Mouse (Mus musculus) limb, embryonic 15.5 days (tissue): Measurements from ENCODE around the gene Mamstr. TPM values are rescaled to one million over a fixed set of nuclear protein-coding genes. Genes with fewer than 3 reads are reported as not detected.

Experiments
- ATAC-seq: fragments of 200-750 bp; cut with Nextera tagmentation; 2 replicates; pipeline ENCODE4 v1.8.0; 2017; ENCODE audit warnings: low read depth, moderate TSS enrichment; ENCODE audit not compliant: insufficient number of reproducible peaks, low FRiP score, low TSS enrichment
- H3K27ac ChIP-seq: fragments of 300-500 bp; sonication (generic); 2 replicates; pipeline ENCODE4 v1.5.1; 2015; ENCODE audit warnings: moderate library complexity, mild to moderate bottlenecking, inconsistent platforms
- H3K27me3 ChIP-seq: fragments of 300-500 bp; sonication (generic); 2 replicates; pipeline ENCODE4 v1.6.1; 2015; ENCODE audit warnings: inconsistent platforms
- H3K36me3 ChIP-seq: fragments of 300-500 bp; sonication (generic); 2 replicates; pipeline ENCODE4 v1.6.1; 2015; ENCODE audit warnings: inconsistent platforms
- H3K4me1 ChIP-seq: fragments of 300-500 bp; sonication (generic); 2 replicates; pipeline ENCODE4 v1.6.1; 2015; ENCODE audit warnings: inconsistent platforms
- H3K4me2 ChIP-seq: fragments of 300-500 bp; sonication (generic); 2 replicates; pipeline ENCODE4 v1.6.1; 2015; ENCODE audit warnings: mild to moderate bottlenecking, inconsistent platforms
- H3K4me3 ChIP-seq: fragments of 300-500 bp; sonication (generic); 2 replicates; pipeline ENCODE4 v1.5.1; 2015; ENCODE audit warnings: mild to moderate bottlenecking, inconsistent platforms
- H3K9ac ChIP-seq: fragments of 300-500 bp; sonication (generic); 2 replicates; pipeline ENCODE4 v1.6.1; 2015; ENCODE audit warnings: inconsistent platforms
- H3K9me3 ChIP-seq: fragments of 300-500 bp; sonication (generic); 2 replicates; pipeline ENCODE4 v1.6.1; 2016; ENCODE audit warnings: inconsistent platforms
- WGBS: fragments of 180-500 bp; shearing (Covaris S2); methylation state at CpG from one replicate; pipeline ENCODE4 v1.1.7; 2015; 5-methylcytosine and 5-hydroxymethylcytosine counted together
- polyA plus RNA-seq: library from polyadenylated mRNA; unstranded; fragments of >200 nt; fragmentation: Nextera tagmentation; extraction: Ambion mirVana; gene quantifications from 2 replicates; pipeline ENCODE4 v1.2.1, GENCODE M21; 2015

Mamstr gene
- 21.9 and 36.8 TPM in 2 replicates for polyA plus RNA-seq

DNA sequence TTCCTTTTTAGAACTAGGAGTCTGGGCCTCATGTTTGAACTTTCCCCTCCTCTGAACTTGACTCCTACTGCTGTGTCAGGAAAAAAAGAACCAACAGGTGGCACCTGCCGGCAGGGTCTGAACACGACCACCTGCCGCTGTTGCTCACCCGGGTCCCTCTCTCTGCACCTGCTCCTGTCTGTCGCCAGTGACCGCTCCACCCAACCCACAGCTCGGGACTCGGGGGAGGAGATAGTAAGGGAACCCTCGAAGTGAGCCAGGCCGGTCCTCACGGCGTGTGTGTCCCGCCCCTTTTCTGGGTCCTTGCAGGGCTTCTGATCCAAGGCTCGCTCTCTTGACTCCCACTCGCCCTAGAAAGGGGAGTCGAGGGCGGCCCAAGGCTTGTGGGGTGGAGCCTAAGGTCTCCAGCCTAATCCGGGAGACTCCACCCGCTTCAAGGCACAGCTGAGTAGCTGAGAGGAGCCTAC is at the start of gene Mamstr:
TSS of gene Mamstr (plus strand) at position 417 of the 467 bp plus-strand sequence.
- H3K4me2 ChIP-seq = 0 out of 2 replicates have a peak within 1 kb of the TSS, but pooled peaks have one; percentile 76

DNA sequence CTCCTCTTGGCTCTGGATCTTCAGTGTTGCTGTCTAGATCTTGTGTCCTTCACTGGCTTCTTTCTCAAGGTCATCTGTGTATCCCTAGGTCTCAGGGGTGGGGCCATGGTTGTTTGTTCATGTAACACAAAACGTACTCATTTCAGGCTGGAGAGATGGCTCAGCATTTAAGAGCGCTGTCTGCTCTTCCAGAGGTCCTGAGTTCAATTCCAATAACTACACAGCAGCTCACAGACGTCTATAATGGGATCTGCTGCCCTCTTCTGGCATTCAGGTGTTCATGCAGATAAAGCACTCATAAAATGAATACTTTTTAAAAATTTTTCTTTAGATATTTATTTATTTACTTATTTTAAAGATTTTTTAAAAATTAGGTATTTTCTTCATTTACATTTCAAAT is 48.9 kb upstream of the Mamstr start:
- Histone ChIP-seq H3K9me3 (no peaks in the 10 kb centered on the region), H3K4me2 (no peak overlapping the region), H3K9ac (no peak overlapping the region), H3K27me3 (no peaks in the 10 kb centered on the region), H3K36me3 (peaks cover 22% of the 10 kb centered on the region), H3K4me3 (no peak overlapping the region), H3K4me1 (peaks cover 8% of the 10 kb centered on the region; the same call in 1 of the 2 replicates), H3K27ac (no peak overlapping the region)
- ATAC-seq = no peak
- WGBS = 68% methylated on average over 3 of the region's 3 CpGs

More for the DNA sequence above, at the start of gene Mamstr:
- whole genome bisulfite sequencing = 31% methylated on average over 19 of the region's 19 CpGs
- no peak for ATAC-seq
- Histone ChIP-seq H3K27ac (peak within 1 kb of the TSS; percentile 91), H3K27me3 (no peaks in the 10 kb centered on the region), H3K36me3 (peaks cover 13% of the 10 kb centered on the region), H3K9me3 (no peaks in the 10 kb centered on the region), H3K4me3 (peak within 1 kb of the TSS; percentile 45), H3K4me1 (peaks cover 59% of the 10 kb centered on the region), H3K9ac (0 out of 2 replicates have a peak within 1 kb of the TSS, but pooled peaks have one; percentile 7)

- Histone ChIP-seq H3K4me3 (no peak overlapping the region), H3K27ac (no peak overlapping the region), H3K4me1 (peaks cover 8% of the 10 kb centered on the region; the same call in 1 of the 2 replicates), H3K36me3 (peaks cover 12% of the 10 kb centered on the region; the same call in 1 of the 2 replicates), H3K4me2 (no peak overlapping the region), H3K27me3 (no peaks in the 10 kb centered on the region), H3K9me3 (no peaks in the 10 kb centered on the region), H3K9ac (no peak overlapping the region)
- no peak for ATAC-seq
- WGBS = 72% methylated on average over 7 of the region's 7 CpGs
Observed at GRCm38 (mm10) chr7:45591880-45592279, 47.9 kb upstream of the Mamstr start.

GRCm38 (mm10) chr7:45593118-45593815 is 46.5 kb upstream of the Mamstr start:
- H3K4me2 ChIP-seq = no peak overlapping the region
- no peak overlapping the region for H3K27ac ChIP-seq
- ATAC-seq = no peak
- no peak overlapping the region for H3K9ac ChIP-seq
- 16% methylated on average over 10 of the region's 10 CpGs for WGBS
- no peak overlapping the region for H3K4me3 ChIP-seq
- H3K9me3 ChIP-seq = no peaks in the 10 kb centered on the region
- no peaks in the 10 kb centered on the region for H3K27me3 ChIP-seq
- no peaks in the 10 kb centered on the region for H3K36me3 ChIP-seq
- H3K4me1 ChIP-seq = peaks cover 8% of the 10 kb centered on the region; the same call in 1 of the 2 replicates

DNA sequence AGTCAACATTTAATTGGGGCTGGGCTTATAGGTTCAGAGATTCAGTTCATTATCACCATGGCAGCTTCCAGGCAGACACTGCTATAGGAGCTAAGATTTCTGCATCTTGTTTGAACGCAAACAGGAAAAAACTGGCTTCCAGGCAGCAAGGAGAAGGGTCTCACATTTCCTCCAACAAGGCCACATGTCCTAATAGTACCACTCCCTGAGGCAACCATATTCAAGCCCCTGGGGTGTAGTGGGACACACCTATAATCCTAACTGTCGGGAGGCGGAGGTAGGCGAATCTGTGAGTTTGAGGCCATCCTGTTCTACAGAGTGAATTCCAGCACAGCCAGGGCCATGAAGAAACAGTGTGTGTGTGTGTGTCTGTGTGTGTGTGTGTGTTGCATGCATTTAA is 44.6 kb upstream of the Mamstr start:
- Histone ChIP-seq H3K36me3 (no peaks in the 10 kb centered on the region), H3K9me3 (no peaks in the 10 kb centered on the region), H3K4me2 (no peak overlapping the region), H3K9ac (no peak overlapping the region), H3K4me3 (no peak overlapping the region), H3K27me3 (no peaks in the 10 kb centered on the region), H3K4me1 (no peaks in the 10 kb centered on the region), H3K27ac (no peak overlapping the region)
- ATAC-seq = no peak
- 68% methylated on average over 4 of the region's 4 CpGs for WGBS

DNA sequence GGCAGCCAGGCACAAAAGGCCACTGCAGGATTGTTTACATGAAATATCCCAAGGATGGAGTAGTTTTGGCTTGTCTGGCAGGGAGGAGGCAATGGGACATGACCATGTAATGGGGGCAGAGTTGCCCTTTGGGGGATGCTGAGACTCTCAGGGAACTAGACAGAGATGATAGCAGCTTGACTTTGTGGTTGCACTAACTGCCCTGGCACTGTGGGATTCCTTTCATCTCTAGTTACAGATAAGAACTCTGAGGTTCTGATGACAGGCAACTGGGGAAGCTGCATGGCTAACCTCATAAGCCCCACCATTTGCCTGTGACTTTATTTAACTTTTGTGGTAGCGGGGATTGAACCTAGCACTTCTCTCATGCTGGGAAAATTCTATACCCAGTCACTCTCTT is 43.7 kb upstream of the Mamstr start:
- Histone ChIP-seq H3K27me3 (no peaks in the 10 kb centered on the region), H3K36me3 (no peaks in the 10 kb centered on the region), H3K4me1 (no peaks in the 10 kb centered on the region), H3K4me3 (no peak overlapping the region), H3K27ac (no peak overlapping the region), H3K9ac (no peak overlapping the region), H3K9me3 (no peaks in the 10 kb centered on the region), H3K4me2 (no peak overlapping the region)
- no peak for ATAC-seq
- 74% methylated on average over 1 of the region's 1 CpGs for WGBS

- H3K9ac ChIP-seq = no peak overlapping the region
- H3K27ac ChIP-seq = no peak overlapping the region
- no peaks in the 10 kb centered on the region for H3K36me3 ChIP-seq
- H3K27me3 ChIP-seq = no peaks in the 10 kb centered on the region
- H3K9me3 ChIP-seq = no peaks in the 10 kb centered on the region
- no peak for ATAC-seq
- no peak overlapping the region for H3K4me2 ChIP-seq
- peaks cover 3% of the 10 kb centered on the region; the same call in 1 of the 2 replicates for H3K4me1 ChIP-seq
- H3K4me3 ChIP-seq = no peak overlapping the region
- 86% methylated on average over 5 of the region's 5 CpGs for WGBS
Observed at GRCm38 (mm10) chr7:45597013-45597412, 42.8 kb upstream of the Mamstr start.

DNA sequence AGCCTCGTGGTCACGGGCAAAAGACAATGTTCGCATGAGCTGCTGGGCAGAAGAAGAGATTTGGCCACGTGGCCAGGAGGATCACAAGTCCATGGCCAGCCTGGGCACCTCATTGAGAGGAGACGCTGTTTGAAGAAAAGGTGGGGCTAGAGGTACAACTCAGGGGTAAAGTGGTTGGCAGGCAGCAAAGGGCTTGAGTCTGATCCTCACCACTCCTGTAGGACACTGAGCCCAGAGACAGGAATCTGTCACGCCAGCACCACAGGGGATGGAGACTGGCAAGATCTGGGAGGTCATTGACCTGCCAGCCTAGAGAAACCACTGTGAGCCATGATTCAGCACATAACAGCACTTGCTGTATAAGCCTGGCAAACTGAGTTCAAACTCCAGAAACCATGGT is 42.2 kb upstream of the Mamstr start:
- H3K9ac ChIP-seq = no peak overlapping the region
- 89% methylated on average over 6 of the region's 6 CpGs for WGBS
- H3K27ac ChIP-seq = no peak overlapping the region
- ATAC-seq = no peak
- no peak overlapping the region for H3K4me2 ChIP-seq
- H3K9me3 ChIP-seq = no peaks in the 10 kb centered on the region
- no peak overlapping the region for H3K4me3 ChIP-seq
- H3K4me1 ChIP-seq = peaks cover 3% of the 10 kb centered on the region; the same call in 1 of the 2 replicates
- H3K36me3 ChIP-seq = no peaks in the 10 kb centered on the region
- no peaks in the 10 kb centered on the region for H3K27me3 ChIP-seq

- Histone ChIP-seq H3K4me3 (no peak overlapping the region), H3K9me3 (no peaks in the 10 kb centered on the region), H3K9ac (no peak overlapping the region), H3K27me3 (no peaks in the 10 kb centered on the region), H3K36me3 (no peaks in the 10 kb centered on the region), H3K27ac (no peak overlapping the region), H3K4me2 (no peak overlapping the region), H3K4me1 (peaks cover 3% of the 10 kb centered on the region; the same call in 1 of the 2 replicates)
- ATAC-seq = no peak
- WGBS = 41% methylated on average over 18 of the region's 18 CpGs
Observed at GRCm38 (mm10) chr7:45598960-45599879, 40.6 kb upstream of the Mamstr start.

- no peak overlapping the region for H3K9ac ChIP-seq
- no peak overlapping the region for H3K4me3 ChIP-seq
- H3K9me3 ChIP-seq = no peaks in the 10 kb centered on the region
- 66% methylated on average over 9 of the region's 9 CpGs for WGBS
- H3K36me3 ChIP-seq = no peaks in the 10 kb centered on the region
- ATAC-seq = no peak
- peak overlapping the region; percentile 71 for H3K27ac ChIP-seq
- H3K4me1 ChIP-seq = peaks cover 3% of the 10 kb centered on the region; the same call in 1 of the 2 replicates
- H3K27me3 ChIP-seq = no peaks in the 10 kb centered on the region
- no peak overlapping the region for H3K4me2 ChIP-seq
Observed at GRCm38 (mm10) chr7:45605704-45606289, 34.0 kb upstream of the Mamstr start.

GRCm38 (mm10) chr7:45609511-45609910 is 30.3 kb upstream of the Mamstr start:
- Histone ChIP-seq H3K27ac (no peak overlapping the region), H3K27me3 (no peaks in the 10 kb centered on the region), H3K4me1 (peaks cover 3% of the 10 kb centered on the region; the same call in 1 of the 2 replicates), H3K36me3 (no peaks in the 10 kb centered on the region), H3K9ac (no peak overlapping the region), H3K9me3 (no peaks in the 10 kb centered on the region), H3K4me3 (no peak overlapping the region), H3K4me2 (no peak overlapping the region)
- no peak for ATAC-seq
- WGBS = 76% methylated on average over 1 of the region's 1 CpGs
